Mouse (Mus musculus) G1E (cell line): Measurements from ENCODE around the gene Tmem236. TPM values are rescaled to one million over a fixed set of nuclear protein-coding genes. Genes with fewer than 3 reads are reported as not detected.

Source experiments
- ATAC-seq: 2 replicates; pipeline ENCODE4 v1.8.0; 2016; ENCODE audit warnings: mild to moderate bottlenecking; ENCODE audit not compliant: insufficient number of reproducible peaks, poor library complexity, low FRiP score, severe bottlenecking; ENCODE audit errors: extremely low read depth
- DNase-seq: peaks from one replicate; pipeline ENCODE4 v3.0.0; 2012; ENCODE audit warnings: low spot score
- H3K27me3 ChIP-seq: 2 replicates; pipeline ENCODE4 v1.6.1; 2012; ENCODE audit warnings: mild to moderate bottlenecking, low read length, inconsistent platforms; ENCODE audit not compliant: insufficient read depth
- H3K36me3 ChIP-seq: replicated peaks from 2 replicates; pipeline ENCODE3; 2012; ENCODE audit warnings: mild to moderate bottlenecking, inconsistent platforms
- H3K4me1 ChIP-seq: 2 replicates; pipeline ENCODE4 v1.6.1; 2012; ENCODE audit warnings: low read depth, low read length, inconsistent platforms, mixed read lengths; ENCODE audit not compliant: insufficient read depth
- H3K4me3 ChIP-seq: 2 replicates; pipeline ENCODE4 v1.5.1; 2012; ENCODE audit warnings: low read depth, mild to moderate bottlenecking, inconsistent platforms, low read length, moderate library complexity, mixed read lengths
- H3K9me3 ChIP-seq: replicated peaks from 2 replicates; pipeline ENCODE4 v1.6.1; 2012; ENCODE audit warnings: inconsistent platforms
- CTCF ChIP-seq: IDR thresholded peaks from 2 replicates; pipeline ENCODE4 v1.5.1; 2012; ENCODE audit warnings: low read depth, low read length, inconsistent platforms, mixed read lengths
- GATA1 ChIP-seq: IDR thresholded peaks from 2 replicates; pipeline ENCODE4 v1.6.1; 2012; ENCODE audit warnings: borderline replicate concordance, low read length, inconsistent platforms, mixed read lengths
- GATA2 ChIP-seq: IDR thresholded peaks from 2 replicates; pipeline ENCODE4 v1.6.1; 2012; ENCODE audit warnings: low read depth, low read length, inconsistent platforms, borderline replicate concordance
- POLR2AphosphoS5 ChIP-seq: IDR thresholded peaks from 2 replicates; pipeline ENCODE4 v1.6.1; 2012; ENCODE audit warnings: low read depth, low read length, inconsistent platforms; ENCODE audit not compliant: insufficient replicate concordance
- TAL1 ChIP-seq: conservative IDR thresholded peaks from 2 replicates; pipeline ENCODE4 v1.6.1; 2012; ENCODE audit warnings: low read depth, low read length, inconsistent platforms, mixed read lengths
- polyA plus RNA-seq: library from polyadenylated mRNA; stranded (reverse); fragments of >175 nt; gene quantifications from 2 replicates; pipeline ENCODE4 v1.2.3, GENCODE M21; 2012
- total RNA-seq, 2 experiments: library from RNA; stranded (forward) in 1 of 2; stranded (reverse) in 1 of 2; fragments of 200-1000 nt in 1 of 2; fragments of >200 nt in 1 of 2; fragmentation: Nextera tagmentation in 1 of 2; gene quantifications; 2 replicates each; pipeline ENCODE4 v1.2.3; 2014 to 2017

Gene Tmem236
- total and polyA plus RNA-seq, 3 experiments: 0.27 TPM; not detected in 2

DNA sequence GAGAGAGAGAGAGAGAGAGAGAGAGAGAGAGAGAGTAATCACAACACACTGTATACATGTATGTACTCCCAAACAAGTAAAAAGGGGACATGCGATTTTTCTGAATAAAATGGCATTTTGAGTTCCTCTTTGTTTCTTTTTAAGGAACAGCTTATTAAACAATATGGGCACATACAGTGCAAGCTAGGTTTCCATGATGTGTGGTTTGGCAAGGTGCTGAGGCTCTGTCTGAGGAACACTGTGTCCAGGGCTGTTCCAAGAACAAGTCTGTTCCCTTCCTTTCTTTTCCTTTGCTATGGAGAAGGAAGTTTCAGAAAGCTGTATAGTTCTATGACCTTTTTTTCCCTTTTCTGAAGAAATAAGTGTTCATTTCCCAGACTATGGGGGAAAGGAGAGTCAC, 30.0 kb downstream of the Tmem236 start:
- Histone ChIP-seq H3K27me3 (peaks cover 3% of the 10 kb centered on the region; the same call in 1 of the 2 replicates), H3K4me3 (no peak overlapping the region), H3K36me3 (no peaks in the 10 kb centered on the region), H3K4me1 (no peaks in the 10 kb centered on the region), H3K9me3 (no peaks in the 10 kb centered on the region)
- DNase-seq (no peak), ATAC-seq (no peak)
- no peak for TF ChIP-seq GATA2
- TF ChIP-seq TAL1: no peak
- TF ChIP-seq CTCF: no peak
- no peak for TF ChIP-seq GATA1

DNA sequence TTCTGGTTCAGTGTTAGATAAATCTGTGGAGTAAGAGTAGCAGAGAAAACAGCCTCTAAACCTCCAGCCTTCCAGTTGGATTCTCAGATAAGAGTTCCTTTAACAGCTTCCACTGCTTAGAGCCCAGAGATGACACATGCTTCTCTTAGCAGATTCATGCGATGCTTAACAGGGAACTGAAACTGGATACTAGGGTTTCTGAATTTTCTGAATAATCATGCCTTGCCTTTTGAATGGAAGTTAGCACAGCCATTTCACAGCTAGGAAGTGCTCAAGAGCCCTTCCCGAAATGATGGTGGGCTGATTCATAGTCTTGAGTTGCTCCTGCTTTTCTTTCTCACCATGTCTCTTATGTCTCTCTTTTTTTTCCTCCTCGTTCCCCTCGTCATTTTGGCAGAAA, 32.5 kb downstream of the Tmem236 start:
- Histone ChIP-seq H3K36me3 (no peaks in the 10 kb centered on the region), H3K4me1 (no peaks in the 10 kb centered on the region), H3K4me3 (no peak overlapping the region), H3K9me3 (no peaks in the 10 kb centered on the region), H3K27me3 (peaks cover under 1% of the 10 kb centered on the region; the same call in 1 of the 2 replicates)
- DNase-seq: no peak
- TF ChIP-seq GATA1: no peak
- no peak for TF ChIP-seq POLR2AphosphoS5
- TF ChIP-seq CTCF: no peak
- no peak for TF ChIP-seq GATA2
- no peak for TF ChIP-seq TAL1
- no peak for ATAC-seq

DNA sequence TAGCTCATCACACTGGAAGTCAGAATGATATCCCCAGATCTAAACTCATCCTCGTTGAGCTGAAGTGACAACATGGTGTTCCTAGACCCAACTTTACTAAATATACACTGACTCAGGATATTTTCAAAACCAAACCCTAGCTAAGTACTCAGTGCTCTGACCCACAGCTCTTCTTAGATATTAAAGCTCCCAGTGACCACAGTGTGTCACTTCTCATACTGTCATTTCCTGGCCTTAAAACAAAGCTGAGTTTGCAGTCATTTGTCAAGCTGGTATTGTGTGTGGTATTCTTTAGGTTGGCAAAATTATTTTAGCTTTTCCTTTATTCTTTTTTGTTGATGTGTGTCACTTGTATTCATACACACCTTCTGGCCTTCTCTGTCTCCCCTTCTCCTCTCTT, 36.4 kb downstream of the Tmem236 start:
- TF ChIP-seq CTCF: no peak
- TF ChIP-seq GATA2: no peak
- TF ChIP-seq POLR2AphosphoS5: no peak
- no peak for TF ChIP-seq GATA1
- TF ChIP-seq TAL1: no peak
- DNase-seq: no peak
- H3K27me3 ChIP-seq: no peaks in the 10 kb centered on the region
- no peaks in the 10 kb centered on the region for H3K36me3 ChIP-seq
- no peak for ATAC-seq
- H3K4me3 ChIP-seq: no peak overlapping the region
- no peaks in the 10 kb centered on the region for H3K9me3 ChIP-seq
- H3K4me1 ChIP-seq: no peaks in the 10 kb centered on the region

DNA sequence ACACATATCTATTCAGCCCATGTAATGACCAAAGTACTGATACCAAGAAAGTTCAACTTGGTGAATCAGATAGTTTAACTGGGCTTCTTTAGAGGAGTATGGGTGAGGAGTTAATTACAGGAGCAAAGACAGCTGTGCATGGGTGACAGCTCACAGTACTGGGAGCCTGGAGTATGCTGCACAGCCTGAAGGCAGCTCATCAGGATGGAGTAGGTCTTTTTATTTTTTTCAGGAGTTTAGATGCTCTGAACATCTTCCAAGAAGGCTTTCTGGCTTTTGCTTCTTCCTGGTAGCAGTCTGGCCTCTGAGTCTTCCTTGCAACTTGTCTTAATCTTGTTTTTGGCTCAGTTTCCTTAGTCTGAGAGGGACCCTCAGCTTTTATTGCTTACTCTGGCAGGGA, 37.3 kb downstream of the Tmem236 start:
- H3K36me3 ChIP-seq: no peaks in the 10 kb centered on the region
- no peak overlapping the region for H3K4me3 ChIP-seq
- ATAC-seq (no peak), DNase-seq (no peak)
- H3K4me1 ChIP-seq: no peaks in the 10 kb centered on the region
- H3K9me3 ChIP-seq: no peaks in the 10 kb centered on the region
- TF ChIP-seq CTCF (no peak), GATA1 (no peak), TAL1 (no peak), POLR2AphosphoS5 (no peak), GATA2 (no peak)
- H3K27me3 ChIP-seq: no peaks in the 10 kb centered on the region

DNA sequence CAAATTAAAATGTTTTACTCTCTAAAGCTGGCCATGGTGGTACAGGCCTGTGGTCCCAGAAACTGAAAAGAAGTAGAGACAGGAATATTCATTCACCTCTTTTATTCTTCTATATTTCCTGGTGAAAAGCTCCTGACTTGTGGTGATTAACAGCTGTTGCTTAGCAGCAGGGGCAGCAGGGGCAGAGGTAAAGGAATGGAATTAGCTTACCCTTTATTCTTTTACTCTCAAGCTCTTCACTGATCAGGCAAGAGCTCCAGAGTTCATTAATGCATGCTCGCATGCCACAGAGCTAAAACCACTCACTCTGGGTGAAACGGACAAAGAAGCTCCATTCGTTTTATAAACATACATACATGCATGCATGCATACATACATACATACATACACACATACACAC, 40.4 kb downstream of the Tmem236 start:
- DNase-seq (no peak), ATAC-seq (no peak)
- Histone ChIP-seq H3K36me3 (no peaks in the 10 kb centered on the region), H3K9me3 (no peaks in the 10 kb centered on the region), H3K4me3 (no peak overlapping the region), H3K4me1 (no peaks in the 10 kb centered on the region), H3K27me3 (no peaks in the 10 kb centered on the region; the same call in 1 of the 2 replicates)
- TF ChIP-seq TAL1: no peak
- no peak for TF ChIP-seq CTCF
- TF ChIP-seq GATA2: no peak
- TF ChIP-seq GATA1: no peak
- no peak for TF ChIP-seq POLR2AphosphoS5

DNA sequence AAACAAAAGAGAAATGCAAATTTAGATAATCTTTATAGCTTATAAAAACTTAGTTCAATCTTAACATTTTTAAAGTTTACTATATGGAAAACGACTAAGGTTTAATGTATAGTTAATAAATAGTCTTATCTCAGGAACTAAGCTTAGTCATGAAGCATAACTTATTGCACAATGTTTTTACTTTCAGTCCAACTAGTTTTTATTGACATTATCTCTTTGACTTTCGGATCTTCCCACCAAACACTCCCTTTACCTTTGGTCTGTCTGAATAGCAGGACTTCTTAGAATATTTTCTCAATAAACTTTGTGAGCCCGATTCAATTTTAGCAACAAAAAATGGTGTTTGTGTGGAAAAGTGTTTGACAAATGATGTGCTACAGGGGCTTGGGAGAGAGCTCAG, 42.3 kb downstream of the Tmem236 start:
- no peaks in the 10 kb centered on the region for H3K9me3 ChIP-seq
- TF ChIP-seq GATA2 (no peak), TAL1 (no peak), POLR2AphosphoS5 (no peak), CTCF (no peak), GATA1 (no peak)
- H3K27me3 ChIP-seq: no peaks in the 10 kb centered on the region; the same call in 1 of the 2 replicates
- DNase-seq: no peak
- ATAC-seq: no peak
- no peaks in the 10 kb centered on the region for H3K4me1 ChIP-seq
- no peak overlapping the region for H3K4me3 ChIP-seq
- H3K36me3 ChIP-seq: no peaks in the 10 kb centered on the region

DNA sequence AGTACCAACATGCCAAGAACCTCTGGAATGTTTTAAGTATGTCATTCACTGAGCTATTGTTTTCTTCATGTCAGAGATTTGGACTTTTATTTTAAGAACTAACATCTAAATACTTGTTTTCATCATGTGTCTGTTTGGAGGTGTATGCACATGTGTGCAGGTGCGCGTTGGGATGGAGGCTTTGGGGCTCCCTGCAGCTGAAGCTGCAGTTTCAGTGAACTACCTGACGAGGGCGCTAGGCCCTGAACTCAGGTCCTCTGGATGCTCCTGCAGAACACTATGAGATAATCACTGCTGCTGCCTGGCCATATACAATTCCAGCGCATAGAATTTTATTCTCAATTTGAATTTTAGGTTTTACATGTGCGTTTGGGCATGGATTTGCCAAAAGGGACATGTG, 43.8 kb downstream of the Tmem236 start:
- DNase-seq: no peak
- Histone ChIP-seq H3K4me3 (no peak overlapping the region), H3K36me3 (no peaks in the 10 kb centered on the region), H3K9me3 (no peaks in the 10 kb centered on the region), H3K4me1 (no peaks in the 10 kb centered on the region), H3K27me3 (peaks cover 3% of the 10 kb centered on the region; the same call in 1 of the 2 replicates)
- ATAC-seq: no peak
- no peak for TF ChIP-seq TAL1
- no peak for TF ChIP-seq GATA1
- no peak for TF ChIP-seq GATA2
- no peak for TF ChIP-seq CTCF
